Mouse (Mus musculus) kidney, embryonic 14.5 days (tissue): Measurements from ENCODE around the gene Spo11. TPM values are rescaled to one million over a fixed set of nuclear protein-coding genes. Genes with fewer than 3 reads are reported as not detected.
A peak's percentile ranks its signal among the peaks of the same experiment; 100 is the strongest.

Experiments
- ATAC-seq: fragments of 200-750 bp; cut with Nextera tagmentation; 2 replicates; pipeline ENCODE4 v1.8.0; 2017; ENCODE audit warnings: moderate number of reproducible peaks, mild to moderate bottlenecking, moderate TSS enrichment, moderate library complexity; ENCODE audit not compliant: low FRiP score, low TSS enrichment
- H3K27ac ChIP-seq: fragments of 300-500 bp; sonication (generic); 2 replicates; pipeline ENCODE4 v1.5.1; 2014; ENCODE audit warnings: low read depth, mild to moderate bottlenecking, low read length, moderate library complexity, mixed read lengths
- H3K27me3 ChIP-seq: fragments of 300-500 bp; sonication (generic); 2 replicates; pipeline ENCODE4 v1.6.1; 2014; ENCODE audit warnings: mild to moderate bottlenecking, low read length; ENCODE audit not compliant: control insufficient read depth, insufficient read depth
- H3K36me3 ChIP-seq: fragments of 300-500 bp; sonication (generic); 2 replicates; pipeline ENCODE4 v1.6.1; 2014; ENCODE audit warnings: low read length, mixed read lengths; ENCODE audit not compliant: control insufficient read depth, insufficient read depth
- H3K4me1 ChIP-seq: fragments of 300-500 bp; sonication (generic); 2 replicates; pipeline ENCODE4 v1.6.1; 2014; ENCODE audit warnings: low read length, mixed read lengths; ENCODE audit not compliant: control insufficient read depth, insufficient read depth
- H3K4me2 ChIP-seq: fragments of 300-500 bp; sonication (generic); replicated peaks from 2 replicates; pipeline ENCODE4 v1.6.1; 2014; ENCODE audit warnings: low read depth, mild to moderate bottlenecking, low read length
- H3K4me3 ChIP-seq: fragments of 300-500 bp; sonication (generic); 2 replicates; pipeline ENCODE4 v1.5.1; 2014; ENCODE audit warnings: mild to moderate bottlenecking, low read length
- H3K9ac ChIP-seq: fragments of 300-500 bp; sonication (generic); 2 replicates; pipeline ENCODE4 v1.6.1; 2014; ENCODE audit warnings: low read depth, mild to moderate bottlenecking, low read length, moderate library complexity
- H3K9me3 ChIP-seq: fragments of 300-500 bp; sonication (generic); 2 replicates; pipeline ENCODE4 v1.6.1; 2016; ENCODE audit warnings: low read length; ENCODE audit not compliant: control insufficient read depth
- WGBS: fragments of 180-500 bp; shearing (Covaris S2); extraction: QIAGEN DNeasy Blood & Tissue Kit; methylation state at CpG from one replicate; pipeline ENCODE4 v1.1.7; 2014; 5-methylcytosine and 5-hydroxymethylcytosine counted together
- polyA plus RNA-seq: library from polyadenylated mRNA; unstranded; fragments of >200 nt; fragmentation: Nextera tagmentation; extraction: Ambion mirVana; gene quantifications from 2 replicates; pipeline ENCODE4 v1.2.1, GENCODE M21; 2014

Spo11 gene
- polyA plus RNA-seq, 1 experiment from 2014 or later, result 0.34 TPM

- no peak overlapping the region for H3K27ac ChIP-seq
Measured at GRCm38 (mm10) chr2:172950722-172951121, 26.8 kb upstream of the Spo11 start.

GRCm38 (mm10) chr2:172951976-172952375 is 25.5 kb upstream of the Spo11 start:
- Histone ChIP-seq H3K36me3 (no peaks in the 10 kb centered on the region), H3K4me1 (0 out of 2 replicates have a peak, but pooled peaks cover 3% of the 10 kb centered on the region), H3K27ac (no peak overlapping the region), H3K27me3 (no peaks in the 10 kb centered on the region), H3K9ac (no peak overlapping the region), H3K4me3 (no peak overlapping the region), H3K4me2 (no peak overlapping the region), H3K9me3 (peaks cover 11% of the 10 kb centered on the region; the same call in 1 of the 2 replicates)
- no peak for ATAC-seq
- 87% methylated on average over 2 of the region's 2 CpGs for WGBS

More at GRCm38 (mm10) chr2:172950722-172951121, 26.8 kb upstream of the Spo11 start:
- Histone ChIP-seq H3K4me2 (no peak overlapping the region), H3K36me3 (no peaks in the 10 kb centered on the region), H3K4me1 (0 out of 2 replicates have a peak, but pooled peaks cover 3% of the 10 kb centered on the region), H3K9me3 (peaks cover 4% of the 10 kb centered on the region; the same call in 1 of the 2 replicates), H3K4me3 (no peak overlapping the region), H3K27me3 (no peaks in the 10 kb centered on the region), H3K9ac (no peak overlapping the region)
- no peak for ATAC-seq
- 57% methylated on average over 11 of the region's 11 CpGs for WGBS

GRCm38 (mm10) chr2:172958579-172958978 is 18.9 kb upstream of the Spo11 start:
- H3K27ac ChIP-seq, result peak overlapping the region; percentile 18; the same call in 1 of the 2 replicates
- no peaks in the 10 kb centered on the region for H3K36me3 ChIP-seq
- no peak overlapping the region for H3K4me2 ChIP-seq
- no peaks in the 10 kb centered on the region for H3K27me3 ChIP-seq
- 9% methylated on average over 5 of the region's 5 CpGs for WGBS
- peak; percentile 72 for ATAC-seq
- H3K4me1 ChIP-seq, result peaks cover 18% of the 10 kb centered on the region; the same call in 1 of the 2 replicates
- peaks cover 18% of the 10 kb centered on the region; the same call in 1 of the 2 replicates for H3K9me3 ChIP-seq
- H3K4me3 ChIP-seq, result no peak overlapping the region
- no peak overlapping the region for H3K9ac ChIP-seq

GRCm38 (mm10) chr2:172959006-172959768 is 18.3 kb upstream of the Spo11 start:
- no peak overlapping the region for H3K9ac ChIP-seq
- H3K36me3 ChIP-seq, result no peaks in the 10 kb centered on the region
- H3K4me1 ChIP-seq, result peaks cover 18% of the 10 kb centered on the region; the same call in 1 of the 2 replicates
- H3K9me3 ChIP-seq, result peaks cover 18% of the 10 kb centered on the region; the same call in 1 of the 2 replicates
- H3K4me2 ChIP-seq, result no peak overlapping the region
- 0 out of 2 replicates have a peak overlapping the region, but pooled peaks have one; percentile 11 for H3K27ac ChIP-seq
- no peaks in the 10 kb centered on the region for H3K27me3 ChIP-seq
- ATAC-seq, result 0 out of 2 replicates have a peak, but pooled peaks have one; percentile 23
- no peak overlapping the region for H3K4me3 ChIP-seq
- 39% methylated on average over 13 of the region's 13 CpGs for WGBS

GRCm38 (mm10) chr2:172960350-172960749 is 17.1 kb upstream of the Spo11 start:
- H3K4me3 ChIP-seq, result no peak overlapping the region
- no peak overlapping the region for H3K27ac ChIP-seq

GRCm38 (mm10) chr2:172961211-172961610 is 16.3 kb upstream of the Spo11 start:
- WGBS, result 37% methylated on average over 6 of the region's 6 CpGs
- H3K27me3 ChIP-seq, result no peaks in the 10 kb centered on the region
- no peak overlapping the region; the same call in 1 of the 2 replicates for H3K27ac ChIP-seq

More at GRCm38 (mm10) chr2:172960350-172960749, 17.1 kb upstream of the Spo11 start:
- H3K9me3 ChIP-seq, result peaks cover 18% of the 10 kb centered on the region; the same call in 1 of the 2 replicates
- H3K27me3 ChIP-seq, result no peaks in the 10 kb centered on the region
- ATAC-seq, result no peak
- WGBS, result 91% methylated on average over 3 of the region's 3 CpGs
- H3K9ac ChIP-seq, result no peak overlapping the region
- no peaks in the 10 kb centered on the region for H3K36me3 ChIP-seq
- H3K4me2 ChIP-seq, result no peak overlapping the region
- H3K4me1 ChIP-seq, result peaks cover 20% of the 10 kb centered on the region

GRCm38 (mm10) chr2:172965249-172965648 is 12.3 kb upstream of the Spo11 start:
- no peak overlapping the region for H3K9ac ChIP-seq

More at GRCm38 (mm10) chr2:172961211-172961610, 16.3 kb upstream of the Spo11 start:
- H3K36me3 ChIP-seq, result no peaks in the 10 kb centered on the region
- H3K9me3 ChIP-seq, result peaks cover 18% of the 10 kb centered on the region; the same call in 1 of the 2 replicates
- no peak overlapping the region for H3K4me3 ChIP-seq
- H3K4me1 ChIP-seq, result peaks cover 22% of the 10 kb centered on the region
- H3K9ac ChIP-seq, result no peak overlapping the region
- no peak overlapping the region for H3K4me2 ChIP-seq
- ATAC-seq, result no peak

GRCm38 (mm10) chr2:172966480-172966879 is 11.0 kb upstream of the Spo11 start:
- H3K4me3 ChIP-seq, result no peak overlapping the region
- no peaks in the 10 kb centered on the region for H3K27me3 ChIP-seq
- H3K36me3 ChIP-seq, result no peaks in the 10 kb centered on the region
- 78% methylated on average over 5 of the region's 5 CpGs for WGBS
- H3K4me2 ChIP-seq, result no peak overlapping the region
- H3K9ac ChIP-seq, result no peak overlapping the region
- H3K27ac ChIP-seq, result no peak overlapping the region
- no peaks in the 10 kb centered on the region for H3K9me3 ChIP-seq
- peaks cover 4% of the 10 kb centered on the region; the same call in 1 of the 2 replicates for H3K4me1 ChIP-seq
- ATAC-seq, result no peak

More at GRCm38 (mm10) chr2:172965249-172965648, 12.3 kb upstream of the Spo11 start:
- no peaks in the 10 kb centered on the region for H3K36me3 ChIP-seq
- H3K27ac ChIP-seq, result no peak overlapping the region
- no peaks in the 10 kb centered on the region for H3K27me3 ChIP-seq
- peaks cover 4% of the 10 kb centered on the region; the same call in 1 of the 2 replicates for H3K9me3 ChIP-seq
- no peak for ATAC-seq
- 22% methylated on average over 11 of the region's 11 CpGs for WGBS
- no peak overlapping the region for H3K4me2 ChIP-seq
- peaks cover 8% of the 10 kb centered on the region; the same call in 1 of the 2 replicates for H3K4me1 ChIP-seq
- H3K4me3 ChIP-seq, result no peak overlapping the region

GRCm38 (mm10) chr2:172971865-172972264 is 5.6 kb upstream of the Spo11 start:
- Histone ChIP-seq H3K9me3 (no peaks in the 10 kb centered on the region), H3K4me2 (no peak overlapping the region), H3K27me3 (no peaks in the 10 kb centered on the region), H3K4me1 (peaks cover 8% of the 10 kb centered on the region), H3K9ac (no peak overlapping the region), H3K27ac (no peak overlapping the region), H3K4me3 (no peak overlapping the region), H3K36me3 (no peaks in the 10 kb centered on the region)
- ATAC-seq, result no peak
- WGBS, result 88% methylated on average over 2 of the region's 2 CpGs
